Mouse (Mus musculus) cerebellum, postnatal 14 days (tissue): ENCODE results near the gene Kcng1.

ENCODE experiments used
- DNase-seq, 2 experiments: peaks; one replicate each; pipeline ENCODE4 v3.0.0; 2021; ENCODE audit warnings: mixed read lengths in 2 of 2

The Kcng1 gene

DNA sequence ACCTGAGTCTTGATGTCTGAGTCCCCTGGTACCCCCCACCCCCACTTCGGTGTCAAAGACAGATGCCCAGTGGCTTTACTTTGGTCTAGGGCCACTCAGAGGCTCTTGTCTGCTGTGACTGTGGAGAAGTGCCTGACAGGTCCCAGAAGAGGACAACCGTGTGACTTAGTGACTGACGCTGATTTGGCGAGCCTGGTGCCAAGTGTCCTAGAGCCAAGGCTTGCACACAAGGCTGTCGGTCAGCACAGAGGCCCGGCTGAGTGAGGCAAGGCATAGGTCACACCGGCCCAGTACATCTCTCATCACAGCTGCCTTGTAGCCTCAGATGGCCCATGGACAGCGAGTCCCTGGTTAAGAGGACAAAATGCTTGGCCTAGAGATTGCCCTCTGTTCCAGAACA is 22.5 kb downstream of the Kcng1 start:
- no peak for DNase-seq

GRCm38 (mm10) chr2:168257188-168257587 is 24.3 kb downstream of the Kcng1 start:
- no peak for DNase-seq

- no peak for DNase-seq
Measured at GRCm38 (mm10) chr2:168256506-168256905, 25.0 kb downstream of the Kcng1 start.

GRCm38 (mm10) chr2:168253822-168254221 is 27.7 kb downstream of the Kcng1 start:
- DNase-seq, result peak in 1 of 2 experiments; percentile 60

GRCm38 (mm10) chr2:168252639-168253292 is 28.8 kb downstream of the Kcng1 start:
- DNase-seq, result peak; percentile 51 to 77

DNA sequence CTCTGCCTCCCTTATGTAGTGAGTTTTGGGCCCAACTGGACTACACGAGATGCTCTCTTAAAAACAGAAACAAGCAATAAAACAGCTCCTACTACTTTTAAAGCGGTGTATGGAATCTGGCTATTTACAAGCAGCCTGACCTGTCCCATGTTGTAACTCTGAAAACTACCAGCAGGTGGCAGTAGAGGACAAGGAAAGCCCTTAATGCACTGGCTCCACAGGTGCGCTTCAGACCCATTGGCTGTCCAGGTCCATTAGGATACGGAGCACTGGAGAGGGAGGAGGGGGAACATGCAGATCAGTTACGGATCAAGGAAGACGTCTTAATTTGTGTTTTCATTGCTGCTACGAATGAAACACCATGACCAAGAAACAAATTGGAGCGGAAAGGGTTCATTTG is 31.3 kb downstream of the Kcng1 start:
- peak; percentile 96 to 99 for DNase-seq

- peak; percentile 45 to 68 for DNase-seq
Measured at GRCm38 (mm10) chr2:168248856-168249245, 32.7 kb downstream of the Kcng1 start.

GRCm38 (mm10) chr2:168248167-168248855 is 33.2 kb downstream of the Kcng1 start:
- DNase-seq, result peak; percentile 61 to 63

GRCm38 (mm10) chr2:168245571-168245970 is 36.0 kb downstream of the Kcng1 start:
- no peak for DNase-seq

- DNase-seq, result no peak
Measured at GRCm38 (mm10) chr2:168243278-168243677, 38.3 kb downstream of the Kcng1 start.

DNA sequence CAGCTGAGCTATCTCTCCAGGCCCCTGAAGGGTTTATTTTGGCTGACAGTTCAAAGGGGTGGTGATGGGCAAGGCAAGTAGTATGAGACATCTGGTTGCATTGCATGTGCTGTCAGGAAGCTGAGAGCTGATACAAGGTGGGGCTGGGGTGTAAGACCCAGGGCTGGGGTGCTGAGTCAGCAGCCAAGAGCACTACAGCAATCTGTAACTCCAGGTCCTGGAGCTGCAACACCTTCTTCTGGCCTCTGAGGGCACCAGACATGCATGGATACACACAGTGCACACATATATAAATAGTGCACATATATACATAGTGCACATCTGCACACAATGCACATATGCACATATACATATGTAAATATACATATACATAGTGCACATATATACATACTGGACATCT is 38.7 kb downstream of the Kcng1 start:
- DNase-seq, result no peak

DNA sequence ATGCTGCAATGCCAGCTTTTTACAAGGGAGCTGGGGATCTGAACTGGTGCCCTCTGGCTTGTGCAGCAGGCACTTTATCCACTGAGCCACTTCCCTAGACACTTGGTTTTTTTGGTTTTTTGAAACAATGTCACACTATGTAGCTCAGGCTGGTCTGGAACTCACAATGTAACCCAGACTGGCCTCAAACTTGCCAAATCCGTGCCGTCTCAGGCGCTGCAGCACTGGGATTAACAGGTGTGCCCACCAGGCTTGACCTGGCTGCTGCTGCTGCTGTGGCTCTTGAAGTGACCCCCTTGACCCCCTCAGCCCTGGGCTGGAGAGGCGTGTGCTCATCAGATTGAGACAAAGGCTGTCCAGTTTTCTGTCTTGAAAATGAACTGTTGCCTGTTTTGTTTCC is 43.2 kb downstream of the Kcng1 start:
- no peak for DNase-seq

- no peak for DNase-seq
Measured at GRCm38 (mm10) chr2:168233286-168233685, 48.2 kb downstream of the Kcng1 start.

DNA sequence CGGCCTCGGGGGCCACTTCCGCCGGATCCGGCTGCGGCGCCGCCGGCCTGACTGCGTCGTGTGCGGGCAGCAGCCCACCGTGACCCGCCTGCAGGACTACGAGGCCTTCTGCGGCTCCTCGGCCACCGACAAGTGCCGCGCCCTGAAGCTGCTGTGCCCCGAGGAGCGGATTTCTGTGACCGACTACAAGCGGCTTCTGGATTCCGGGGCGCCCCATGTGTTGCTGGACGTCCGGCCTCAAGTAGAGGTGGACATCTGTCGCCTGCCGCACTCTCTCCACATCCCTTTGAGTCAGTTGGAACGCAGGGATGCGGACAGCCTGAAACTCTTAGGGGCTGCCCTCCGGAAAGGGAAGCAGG is 50.1 kb downstream of the Kcng1 start:
- DNase-seq, result no peak

DNA sequence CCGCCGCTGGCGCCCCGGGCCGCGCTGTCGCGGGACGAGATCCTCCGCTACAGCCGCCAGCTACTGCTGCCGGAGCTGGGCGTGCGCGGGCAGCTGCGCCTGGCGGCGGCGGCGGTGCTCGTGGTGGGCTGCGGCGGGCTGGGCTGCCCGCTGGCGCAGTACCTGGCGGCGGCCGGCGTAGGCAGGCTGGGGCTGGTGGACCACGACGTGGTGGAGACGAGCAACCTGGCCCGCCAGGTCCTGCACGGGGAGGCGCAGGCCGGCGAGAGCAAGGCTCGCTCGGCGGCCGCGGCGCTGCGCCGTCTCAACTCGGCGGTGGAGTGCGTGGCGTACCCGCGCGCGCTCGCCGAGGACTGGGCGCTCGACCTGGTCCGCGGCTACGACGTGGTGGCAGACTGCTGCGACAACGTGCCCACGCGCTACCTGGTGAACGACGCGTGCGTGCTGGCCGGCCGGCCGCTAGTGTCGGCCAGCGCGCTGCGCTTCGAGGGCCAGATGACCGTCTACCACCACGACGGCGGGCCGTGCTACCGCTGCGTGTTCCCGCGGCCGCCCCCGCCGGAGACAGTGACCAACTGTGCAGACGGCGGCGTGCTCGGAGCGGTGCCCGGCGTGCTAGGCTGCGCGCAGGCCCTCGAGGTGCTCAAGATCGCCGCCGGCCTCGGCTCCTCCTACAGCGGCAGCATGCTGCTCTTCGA is 50.6 kb downstream of the Kcng1 start:
- DNase-seq, result peak; percentile 51 to 71

DNA sequence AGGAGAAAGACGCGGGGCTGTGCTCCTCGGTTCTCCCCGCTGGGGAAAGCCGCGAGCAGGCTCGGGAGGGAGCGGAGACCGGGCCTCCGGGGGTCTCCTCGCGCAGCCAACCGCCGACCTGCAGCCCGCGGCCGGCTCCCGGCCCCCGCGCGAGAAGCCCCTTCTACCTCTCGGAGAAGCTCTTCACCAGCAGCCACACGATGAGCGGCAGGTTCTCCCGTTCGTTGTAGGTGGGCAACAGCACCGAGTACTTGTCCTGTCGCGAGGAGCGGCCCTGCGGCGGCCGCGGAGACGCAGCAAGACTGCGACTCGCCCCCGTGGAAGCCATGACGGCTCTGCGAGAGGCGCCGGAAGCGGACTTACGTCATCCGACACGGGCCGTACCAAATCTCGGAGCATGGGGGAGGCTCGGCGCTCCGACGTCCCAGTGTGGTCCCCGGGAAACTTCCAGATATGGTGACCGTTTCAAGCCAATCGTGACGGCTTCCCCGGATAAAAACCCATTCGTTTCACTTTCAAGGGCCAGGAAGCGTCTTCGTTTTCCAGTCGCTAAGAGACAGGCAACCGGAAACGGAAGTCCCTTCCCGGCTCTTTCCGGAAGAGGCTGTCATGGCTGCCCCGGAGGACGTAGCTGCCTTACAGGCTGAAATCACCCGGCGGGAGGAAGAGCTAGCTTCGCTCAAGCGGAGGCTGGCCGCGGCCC is 51.4 kb downstream of the Kcng1 start, which contains the start of the genes Gm20716, Dpm1 and Mocs3:
Gene Gm20716 (minus strand): TSS at position 339 of the 703 bp plus-strand sequence.
Gene Dpm1 (minus strand): TSS at position 566 of the 703 bp plus-strand sequence.
Gene Mocs3 (plus strand): TSS at position 597 of the 703 bp plus-strand sequence.
- peak; percentile 84 to 90 for DNase-seq

- peak in 1 of 2 experiments; percentile 50 for DNase-seq
Measured at GRCm38 (mm10) chr2:168229116-168230025, 52.2 kb downstream of the Kcng1 start.

- no peak for DNase-seq
Measured at GRCm38 (mm10) chr2:168223326-168223725, 58.2 kb downstream of the Kcng1 start.

GRCm38 (mm10) chr2:168213788-168214397 is 67.6 kb downstream of the Kcng1 start:
- no peak for DNase-seq
